Comparison of ENCODE assay signal across 19 mouse cellular contexts in the genomic region with DNA sequence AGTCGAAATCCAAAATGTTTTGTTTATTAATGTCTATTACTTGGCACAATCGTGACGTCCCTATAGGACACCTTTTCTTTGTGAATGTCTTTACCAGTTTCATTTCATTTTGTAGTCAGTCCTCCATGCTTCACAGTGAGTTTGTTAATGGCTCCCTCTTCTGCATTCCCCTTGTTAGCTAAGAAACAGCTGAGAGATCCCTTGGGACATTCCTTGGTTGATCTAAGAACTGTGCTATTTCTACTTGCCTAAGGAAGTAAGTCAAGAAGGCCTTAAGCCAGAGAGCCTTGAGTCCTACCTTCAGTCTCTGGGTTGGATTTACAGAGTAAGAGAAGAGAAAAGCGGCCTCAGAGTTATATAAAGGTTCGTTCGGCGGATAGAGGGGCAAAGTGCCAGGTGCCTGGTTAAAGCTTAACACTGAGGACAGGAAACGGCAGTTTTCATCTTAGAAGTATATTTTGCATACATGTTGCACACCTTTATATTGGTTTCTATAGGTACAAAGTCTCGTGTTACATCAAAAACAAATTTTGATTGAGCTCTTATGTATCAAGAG. TPM values are rescaled to one million over a fixed set of nuclear protein-coding genes. Genes with fewer than 3 reads are reported as not detected.
DNase-seq lines count a peak whose midpoint lies in the region; ATAC-seq and TF ChIP-seq lines count a peak whose summit lies in the region.
"Had no signal": no experiment of that assay in that cellular context is flagged by ENCODE, and none has a peak within 500 bp of the region (broad histone marks: within the 10 kb centered on the region; RNA-seq: fewer than 3 reads in every experiment).

No protein-coding gene starts in this region.

- H3K4me1 ChIP-seq in intestine, postnatal 0 days (replicated peaks; ENCODE audit: control insufficient read depth, insufficient read depth, low read length) = no peaks in the 10 kb centered on the region
- H3K4me1 ChIP-seq in kidney, embryonic 16.5 days (ENCODE audit: insufficient read depth, low read length) = no peaks in the 10 kb centered on the region
- peaks cover 12% of the 10 kb centered on the region; the same call in 1 of the 2 replicates for H3K4me1 ChIP-seq in limb, embryonic 13.5 days
- H3K4me1 ChIP-seq in forebrain, embryonic 11.5 days (replicated peaks; ENCODE audit: control insufficient read depth, insufficient read depth, low read length) = no peaks in the 10 kb centered on the region
- H3K4me1 ChIP-seq: embryonic facial prominence, embryonic 13.5 days; hindbrain, embryonic 12.5 days; neural tube, embryonic 15.5 days had no signal

- H3K4me3 ChIP-seq in intestine, postnatal 0 days (ENCODE audit: low read depth, low read length) = no peak overlapping the region
- H3K4me3 ChIP-seq in kidney, embryonic 16.5 days (ENCODE audit: low read length) = no peak overlapping the region
- no peak overlapping the region for H3K4me3 ChIP-seq in limb, embryonic 13.5 days
- H3K4me3 ChIP-seq in forebrain, embryonic 11.5 days (ENCODE audit: low read depth, low read length) = no peak overlapping the region
- H3K4me3 ChIP-seq: embryonic facial prominence, embryonic 13.5 days; forebrain, embryonic 10.5 days; hindbrain, embryonic 12.5 days; neural tube, embryonic 15.5 days had no signal

- no peak for TF ChIP-seq CTCF in intestine, postnatal 0 days (IDR thresholded peaks at IDR 0.05; ENCODE audit: low read depth)

- peak; percentile 83 for ATAC-seq in intestine, postnatal 0 days
- ATAC-seq in kidney, embryonic 16.5 days (ENCODE audit: low FRiP score, low TSS enrichment) = peak; percentile 72
- ATAC-seq in limb, embryonic 13.5 days (ENCODE audit: low FRiP score, low read depth) = no peak
- no peak for ATAC-seq in forebrain, embryonic 11.5 days (replicated peaks; ENCODE audit: low FRiP score)

- 54% methylated on average over 9 of the region's 9 CpGs for WGBS in intestine, postnatal 0 days
- WGBS in kidney, embryonic 16.5 days = 69% methylated on average over 9 of the region's 9 CpGs
- WGBS in limb, embryonic 13.5 days = 77% methylated on average over 9 of the region's 9 CpGs
- 89% methylated on average over 9 of the region's 9 CpGs for WGBS in forebrain, embryonic 11.5 days

- peak; percentile 61 for DNase-seq in NIH3T3 (ENCODE audit: low read depth)
- no peak for DNase-seq in embryo, embryonic 9.5 days (ENCODE audit: extremely low spot score)
- no peak for DNase-seq in retina, postnatal 1 day
- DNase-seq in forebrain, embryonic 11.5 days (ENCODE audit: low spot score) = no peak
- DNase-seq: cerebellum, adult 9-10 months; gastrocnemius, postnatal 10 days; heart, adult 18-20 months; lung, adult 18-20 months; lung, postnatal 4 days; right cerebral cortex, postnatal 4 days; thymus, postnatal 4 days had no signal

- no peaks in the 10 kb centered on the region for H3K27me3 ChIP-seq in intestine, postnatal 0 days (replicated peaks; ENCODE audit: control insufficient read depth, insufficient read depth, low read length)
- no peaks in the 10 kb centered on the region for H3K27me3 ChIP-seq in kidney, embryonic 16.5 days (ENCODE audit: insufficient read depth, low read length)
- no peaks in the 10 kb centered on the region for H3K27me3 ChIP-seq in limb, embryonic 13.5 days
- H3K27me3 ChIP-seq in forebrain, embryonic 11.5 days (ENCODE audit: control insufficient read depth, insufficient read depth, low read length) = no peaks in the 10 kb centered on the region
- H3K27me3 ChIP-seq: embryonic facial prominence, embryonic 13.5 days; hindbrain, embryonic 12.5 days; neural tube, embryonic 15.5 days had no signal

- peak overlapping the region; percentile 90 for H3K27ac ChIP-seq in intestine, postnatal 0 days (ENCODE audit: low read depth, low read length)
- peak overlapping the region; percentile 78 for H3K27ac ChIP-seq in kidney, embryonic 16.5 days (ENCODE audit: low read length)
- 0 out of 2 replicates have a peak overlapping the region, but pooled peaks have one; percentile 28 for H3K27ac ChIP-seq in limb, embryonic 13.5 days
- no peak overlapping the region for H3K27ac ChIP-seq in forebrain, embryonic 11.5 days (ENCODE audit: low read depth, low read length)
- H3K27ac ChIP-seq: embryonic facial prominence, embryonic 13.5 days; forebrain, embryonic 10.5 days; hindbrain, embryonic 12.5 days; neural tube, embryonic 15.5 days had no signal

- H3K9me3 ChIP-seq in intestine, postnatal 0 days (ENCODE audit: control insufficient read depth) = no peaks in the 10 kb centered on the region
- no peaks in the 10 kb centered on the region for H3K9me3 ChIP-seq in kidney, embryonic 16.5 days (ENCODE audit: low read length)
- no peaks in the 10 kb centered on the region for H3K9me3 ChIP-seq in limb, embryonic 13.5 days
- no peaks in the 10 kb centered on the region for H3K9me3 ChIP-seq in forebrain, embryonic 11.5 days (ENCODE audit: control insufficient read depth, low read length)
- H3K9me3 ChIP-seq: embryonic facial prominence, embryonic 13.5 days; forebrain, embryonic 10.5 days; hindbrain, embryonic 12.5 days; neural tube, embryonic 15.5 days had no signal

- 0 out of 2 replicates have a peak overlapping the region, but pooled peaks have one; percentile 22 for H3K9ac ChIP-seq in intestine, postnatal 0 days (ENCODE audit: low read depth, low read length)
- no peak overlapping the region for H3K9ac ChIP-seq in kidney, embryonic 16.5 days (replicated peaks; ENCODE audit: low read length)
- H3K9ac ChIP-seq in limb, embryonic 13.5 days = no peak overlapping the region
- no peak overlapping the region for H3K9ac ChIP-seq in forebrain, embryonic 11.5 days (ENCODE audit: low read length)
- H3K9ac ChIP-seq: embryonic facial prominence, embryonic 13.5 days; hindbrain, embryonic 12.5 days; neural tube, embryonic 15.5 days had no signal

- peak overlapping the region; percentile 44 for H3K4me2 ChIP-seq in intestine, postnatal 0 days (replicated peaks; ENCODE audit: low read depth)
- no peak overlapping the region for H3K4me2 ChIP-seq in kidney, embryonic 16.5 days (replicated peaks; ENCODE audit: low read depth, low read length)
- no peak overlapping the region for H3K4me2 ChIP-seq in limb, embryonic 13.5 days (replicated peaks)
- no peak overlapping the region for H3K4me2 ChIP-seq in forebrain, embryonic 11.5 days (ENCODE audit: low read depth, low read length, severe bottlenecking)
- H3K4me2 ChIP-seq: embryonic facial prominence, embryonic 13.5 days; hindbrain, embryonic 12.5 days; midbrain, embryonic 11.5 days; neural tube, embryonic 15.5 days had no signal

- H3K36me3 ChIP-seq in intestine, postnatal 0 days (ENCODE audit: control insufficient read depth, insufficient read depth) = no peaks in the 10 kb centered on the region
- no peaks in the 10 kb centered on the region for H3K36me3 ChIP-seq in kidney, embryonic 16.5 days (ENCODE audit: insufficient read depth, low read length)
- H3K36me3 ChIP-seq in limb, embryonic 13.5 days = no peaks in the 10 kb centered on the region
- H3K36me3 ChIP-seq in forebrain, embryonic 11.5 days (ENCODE audit: control insufficient read depth, insufficient read depth, low read length) = no peaks in the 10 kb centered on the region
- H3K36me3 ChIP-seq: embryonic facial prominence, embryonic 13.5 days; forebrain, embryonic 10.5 days; hindbrain, embryonic 12.5 days; neural tube, embryonic 15.5 days had no signal

RNA-seq across cellular contexts. Expression of a gene that starts 33.2 kb away (rescaled TPM):
- 42.5 and 45.6 TPM in 2 replicates for polyA plus RNA-seq in intestine, postnatal 0 days (2015; fragmentation: Nextera tagmentation; extraction: Ambion mirVana)
- 24.0 and 25.3 TPM in 2 replicates for polyA plus RNA-seq in kidney, embryonic 16.5 days (2015; fragmentation: Nextera tagmentation; extraction: Ambion mirVana)
- 11.3 and 12.0 TPM in 2 replicates for polyA plus RNA-seq in limb, embryonic 13.5 days (2015; fragmentation: Nextera tagmentation; extraction: Ambion mirVana)
- polyA plus RNA-seq in forebrain, embryonic 11.5 days (2014; fragmentation: Nextera tagmentation; extraction: Ambion mirVana) = 44.3 and 51.8 TPM in 2 replicates

Comparison
In these comparisons a context has a peak if more than half of its experiments do, and no peak if none do; other contexts are left out.
1. ATAC-seq: peak in intestine, postnatal 0 days (single experiment) and kidney, embryonic 16.5 days (single experiment); none in limb, embryonic 13.5 days (single experiment) and forebrain, embryonic 11.5 days (single experiment).